In genomic region chr2:106487335-106488082, GRCm38 (mm10) we compare ENCODE assay signal across 24 mouse cellular contexts.
A peak's percentile ranks its signal among the peaks of the same experiment; 100 is the strongest.
DNase-seq lines count a peak whose midpoint lies in the region; ATAC-seq and TF ChIP-seq lines count a peak whose summit lies in the region.
"Had no signal": no experiment of that assay in that cellular context is flagged by ENCODE, and none has a peak within 500 bp of the region (broad histone marks: within the 10 kb centered on the region; RNA-seq: fewer than 3 reads in every experiment).

No protein-coding gene starts in this region.

- no peak overlapping the region for H3K4me2 ChIP-seq in hindbrain, embryonic 16.5 days (ENCODE audit: low read length)
- H3K4me2 ChIP-seq in hindbrain, embryonic 13.5 days, result no peak overlapping the region
- no peak overlapping the region for H3K4me2 ChIP-seq in neural tube, embryonic 14.5 days (ENCODE audit: low read depth, low read length)
- H3K4me2 ChIP-seq in neural tube, embryonic 15.5 days, result no peak overlapping the region
- peak overlapping the region; percentile 21; the same call in 1 of the 2 replicates for H3K4me2 ChIP-seq in limb, embryonic 14.5 days (replicated peaks; ENCODE audit: low read depth, low read length, severe bottlenecking)
- H3K4me2 ChIP-seq: embryonic facial prominence, embryonic 15.5 days; hindbrain, embryonic 12.5 days had no signal

- no peak for TF ChIP-seq EP300 in heart, adult 2 months (IDR thresholded peaks at IDR 0.05; ENCODE audit: insufficient read depth, low read depth, low read length)

- peak; percentile 71 for DNase-seq in limb, embryonic 14.5 days (ENCODE audit: low spot score)
- DNase-seq in cerebellum, postnatal 10 days, result no peak
- DNase-seq in heart, adult 2 months, result no peak
- DNase-seq: adrenal gland, adult 8-10 months; adrenal gland, postnatal 36 days; B cell, adult 2 months; cerebellum, postnatal 14 days; embryo, embryonic 11 days; gastrocnemius, adult 2 months; gastrocnemius, postnatal 25 days; heart, adult 11 months; heart, postnatal 10 days; heart, postnatal 4 days had no signal

- H3K4me1 ChIP-seq in hindbrain, embryonic 16.5 days (ENCODE audit: control insufficient read depth, insufficient read depth, low read depth, low read length), result no peaks in the 10 kb centered on the region
- no peaks in the 10 kb centered on the region for H3K4me1 ChIP-seq in hindbrain, embryonic 13.5 days (replicated peaks)
- no peaks in the 10 kb centered on the region for H3K4me1 ChIP-seq in neural tube, embryonic 14.5 days (ENCODE audit: control insufficient read depth, insufficient read depth, low read length)
- peaks cover 10% of the 10 kb centered on the region for H3K4me1 ChIP-seq in neural tube, embryonic 15.5 days
- H3K4me1 ChIP-seq in limb, embryonic 14.5 days (ENCODE audit: control insufficient read depth, insufficient read depth, low read length), result peaks cover 36% of the 10 kb centered on the region
- H3K4me1 ChIP-seq in heart, adult 2 months (ENCODE audit: control insufficient read depth, insufficient read depth, low read length), result no peaks in the 10 kb centered on the region
- H3K4me1 ChIP-seq: embryonic facial prominence, embryonic 15.5 days; heart, embryonic 10.5 days; hindbrain, embryonic 12.5 days had no signal

- no peaks in the 10 kb centered on the region for H3K36me3 ChIP-seq in hindbrain, embryonic 16.5 days (ENCODE audit: control insufficient read depth, insufficient read depth, low read length)
- H3K36me3 ChIP-seq in hindbrain, embryonic 13.5 days, result no peaks in the 10 kb centered on the region
- H3K36me3 ChIP-seq in neural tube, embryonic 14.5 days (ENCODE audit: control insufficient read depth, insufficient read depth, low read length), result no peaks in the 10 kb centered on the region
- no peaks in the 10 kb centered on the region for H3K36me3 ChIP-seq in neural tube, embryonic 15.5 days
- no peaks in the 10 kb centered on the region for H3K36me3 ChIP-seq in limb, embryonic 14.5 days (ENCODE audit: control insufficient read depth, insufficient read depth, low read length)
- no peaks in the 10 kb centered on the region for H3K36me3 ChIP-seq in heart, adult 2 months (ENCODE audit: control insufficient read depth, insufficient read depth, low read length)
- H3K36me3 ChIP-seq: embryonic facial prominence, embryonic 15.5 days; G1E; heart, embryonic 10.5 days; hindbrain, embryonic 12.5 days had no signal

- no peak for TF ChIP-seq POLR2A in limb, embryonic 14.5 days (IDR thresholded peaks at IDR 0.05; ENCODE audit: borderline replicate concordance, extremely low read depth, insufficient read depth, insufficient read length)
- TF ChIP-seq POLR2A in heart, adult 2 months (IDR thresholded peaks at IDR 0.05; ENCODE audit: insufficient read depth, low read depth, low read length), result no peak

- no peak overlapping the region for H3K9ac ChIP-seq in hindbrain, embryonic 16.5 days (ENCODE audit: low read depth, low read length)
- no peak overlapping the region for H3K9ac ChIP-seq in hindbrain, embryonic 13.5 days
- H3K9ac ChIP-seq in neural tube, embryonic 14.5 days (replicated peaks; ENCODE audit: low read depth, low read length), result no peak overlapping the region
- H3K9ac ChIP-seq in neural tube, embryonic 15.5 days (replicated peaks), result no peak overlapping the region
- H3K9ac ChIP-seq in limb, embryonic 14.5 days (ENCODE audit: low read depth, low read length, severe bottlenecking), result no peak overlapping the region
- H3K9ac ChIP-seq in heart, adult 2 months (ENCODE audit: low read depth, low read length), result no peak overlapping the region
- H3K9ac ChIP-seq: embryonic facial prominence, embryonic 15.5 days; hindbrain, embryonic 12.5 days had no signal

- no peaks in the 10 kb centered on the region for H3K27me3 ChIP-seq in hindbrain, embryonic 16.5 days (replicated peaks; ENCODE audit: control insufficient read depth, insufficient read depth, low read length)
- no peaks in the 10 kb centered on the region for H3K27me3 ChIP-seq in hindbrain, embryonic 13.5 days
- no peaks in the 10 kb centered on the region for H3K27me3 ChIP-seq in neural tube, embryonic 14.5 days (ENCODE audit: control insufficient read depth, insufficient read depth, low read length)
- no peaks in the 10 kb centered on the region for H3K27me3 ChIP-seq in neural tube, embryonic 15.5 days (replicated peaks)
- H3K27me3 ChIP-seq in limb, embryonic 14.5 days (ENCODE audit: control insufficient read depth, insufficient read depth, low read length), result no peaks in the 10 kb centered on the region
- H3K27me3 ChIP-seq in heart, adult 2 months (ENCODE audit: control insufficient read depth, insufficient read depth, low read length), result no peaks in the 10 kb centered on the region
- H3K27me3 ChIP-seq: embryonic facial prominence, embryonic 15.5 days; hindbrain, embryonic 12.5 days had no signal

- ATAC-seq in hindbrain, embryonic 16.5 days, result 0 out of 2 replicates have a peak, but pooled peaks have one; percentile 30
- ATAC-seq in hindbrain, embryonic 13.5 days (ENCODE audit: low FRiP score), result no peak
- peak; percentile 44; the same call in 1 of the 2 replicates for ATAC-seq in neural tube, embryonic 14.5 days (ENCODE audit: low read depth)
- no peak; the same call in none of the 2 replicates for ATAC-seq in neural tube, embryonic 15.5 days (ENCODE audit: low FRiP score)
- peak; percentile 87 for ATAC-seq in limb, embryonic 14.5 days (ENCODE audit: low FRiP score, low read depth)
- ATAC-seq: CD4-positive, CD25-positive, alpha-beta regulatory T cell, adult 4 months; forebrain, embryonic 16.5 days had no signal

- no peak for TF ChIP-seq CTCF in heart, adult 2 months (IDR thresholded peaks at IDR 0.05)

- H3K9me3 ChIP-seq in hindbrain, embryonic 16.5 days (ENCODE audit: control insufficient read depth, low read length), result no peaks in the 10 kb centered on the region
- no peaks in the 10 kb centered on the region for H3K9me3 ChIP-seq in hindbrain, embryonic 13.5 days
- no peaks in the 10 kb centered on the region for H3K9me3 ChIP-seq in neural tube, embryonic 14.5 days (ENCODE audit: control insufficient read depth, low read length)
- no peaks in the 10 kb centered on the region for H3K9me3 ChIP-seq in neural tube, embryonic 15.5 days (replicated peaks)
- H3K9me3 ChIP-seq in limb, embryonic 14.5 days (ENCODE audit: control insufficient read depth, low read length), result no peaks in the 10 kb centered on the region
- H3K9me3 ChIP-seq: embryonic facial prominence, embryonic 15.5 days; heart, embryonic 10.5 days; hindbrain, embryonic 12.5 days had no signal

- no peak overlapping the region for H3K27ac ChIP-seq in hindbrain, embryonic 16.5 days (ENCODE audit: low read depth, low read length)
- no peak overlapping the region for H3K27ac ChIP-seq in hindbrain, embryonic 13.5 days
- H3K27ac ChIP-seq in neural tube, embryonic 14.5 days (ENCODE audit: low read depth, low read length), result no peak overlapping the region
- H3K27ac ChIP-seq in neural tube, embryonic 15.5 days (replicated peaks), result no peak overlapping the region
- peak overlapping the region; percentile 55; the same call in 1 of the 2 replicates for H3K27ac ChIP-seq in limb, embryonic 14.5 days (replicated peaks; ENCODE audit: low read depth, low read length)
- no peak overlapping the region for H3K27ac ChIP-seq in heart, adult 2 months
- H3K27ac ChIP-seq: embryonic facial prominence, embryonic 15.5 days; gastrocnemius, adult 2 months; heart, embryonic 10.5 days; hindbrain, embryonic 12.5 days had no signal

- WGBS in hindbrain, embryonic 16.5 days, result 65% methylated on average over 5 of the region's 5 CpGs
- WGBS in hindbrain, embryonic 13.5 days, result 60% methylated on average over 5 of the region's 5 CpGs
- 30% methylated on average over 5 of the region's 5 CpGs for WGBS in neural tube, embryonic 14.5 days
- 30% methylated on average over 5 of the region's 5 CpGs for WGBS in neural tube, embryonic 15.5 days
- WGBS in limb, embryonic 14.5 days, result 13% methylated on average over 5 of the region's 5 CpGs
- 79% methylated on average over 5 of the region's 5 CpGs for WGBS in heart, adult 2 months

- intact Hi-C loops in heart, adult 2 months (cut with DNase I), result no loop called here

- H3K4me3 ChIP-seq in hindbrain, embryonic 16.5 days (ENCODE audit: low read length), result no peak overlapping the region
- no peak overlapping the region for H3K4me3 ChIP-seq in hindbrain, embryonic 13.5 days
- H3K4me3 ChIP-seq in neural tube, embryonic 14.5 days (ENCODE audit: low read depth, low read length), result no peak overlapping the region
- no peak overlapping the region for H3K4me3 ChIP-seq in neural tube, embryonic 15.5 days (replicated peaks)
- H3K4me3 ChIP-seq in limb, embryonic 14.5 days (replicated peaks; ENCODE audit: low read length), result no peak overlapping the region
- no peak overlapping the region for H3K4me3 ChIP-seq in heart, adult 2 months
- H3K4me3 ChIP-seq: embryonic facial prominence, embryonic 15.5 days; erythroblast, embryonic 14.5 days; gastrocnemius, adult 2 months; heart, embryonic 10.5 days; hindbrain, embryonic 12.5 days had no signal

- H3K79me2 ChIP-seq in heart, adult 2 months (replicated peaks; ENCODE audit: control insufficient read depth, insufficient read depth, low read length), result no peaks in the 10 kb centered on the region

Comparison
In these comparisons a context has a peak if more than half of its experiments do, and no peak if none do; other contexts are left out.
1. ATAC-seq: peak in hindbrain, embryonic 16.5 days (single experiment), neural tube, embryonic 14.5 days (single experiment) and limb, embryonic 14.5 days (single experiment); none in hindbrain, embryonic 13.5 days (single experiment) and neural tube, embryonic 15.5 days (single experiment).